Mouse (Mus musculus) adrenal gland, adult 18-20 months (tissue): ENCODE data around the gene Dnajb1. TPM values are rescaled to one million over a fixed set of nuclear protein-coding genes. Genes with fewer than 3 reads are reported as not detected.

ENCODE experiments used
- DNase-seq, 2 experiments: peaks; one replicate each; pipeline ENCODE4 v3.0.0; 2021 to 2022; ENCODE audit warnings: low spot score in 2 of 2
- total RNA-seq, 2 experiments: library from RNA; stranded (reverse); gene quantifications; 1 replicate in 1 of 2; 2 replicates in 1 of 2; pipeline ENCODE4 v1.2.3; 2021

Gene Dnajb1
- total RNA-seq, 2 experiments from 2014 or later, result 75.9 to 83.0 TPM

DNA sequence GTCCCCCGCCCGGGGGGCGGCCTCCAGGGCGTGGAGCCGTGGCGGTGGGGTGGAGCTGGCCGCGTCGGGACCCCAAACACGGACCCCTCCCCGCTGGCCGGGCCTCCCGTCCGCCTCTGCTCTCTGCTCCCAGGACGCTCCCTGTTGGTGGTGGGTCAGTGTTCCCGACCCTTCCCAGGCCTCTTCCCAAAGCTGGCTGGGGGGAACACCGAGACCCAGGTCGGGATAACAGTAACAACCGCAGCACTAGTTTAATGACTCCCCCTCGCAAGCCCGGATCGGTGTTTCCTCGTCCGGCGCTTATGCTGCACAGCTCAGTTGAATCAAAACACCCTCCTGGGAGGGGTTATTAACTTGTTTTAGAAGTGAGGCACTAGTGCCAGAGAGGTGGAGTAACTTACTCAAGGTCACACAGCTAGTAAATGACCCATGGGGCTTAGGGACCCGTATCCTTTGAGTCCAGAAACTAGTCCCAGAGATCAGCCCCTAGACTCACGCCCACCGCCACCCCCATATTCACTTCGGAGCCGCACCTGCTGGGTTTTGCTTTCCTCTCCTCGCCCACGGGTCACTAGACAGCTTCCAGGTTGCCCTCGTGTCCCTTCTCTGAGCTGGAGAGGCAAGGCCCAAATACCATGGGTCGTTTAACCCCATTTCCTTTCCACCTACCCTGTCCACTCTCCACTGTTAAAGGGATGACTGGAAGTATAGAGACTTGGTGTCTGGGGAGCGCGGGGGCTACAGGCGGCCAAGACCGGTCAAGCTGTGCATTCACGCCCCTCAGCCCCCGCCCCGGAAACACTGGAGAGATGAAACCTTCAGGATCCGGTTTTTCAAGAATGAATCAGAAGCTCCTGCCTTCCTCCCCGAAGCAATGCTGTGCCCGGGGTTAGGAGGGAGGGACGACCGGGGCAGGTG, 45.0 kb downstream of the Dnajb1 start:
- no peak for DNase-seq

- DNase-seq, result no peak
Observed at GRCm38 (mm10) chr8:83653662-83654017, 45.6 kb downstream of the Dnajb1 start.

- DNase-seq, result no peak
Observed at GRCm38 (mm10) chr8:83654725-83655124, 46.7 kb downstream of the Dnajb1 start.

DNA sequence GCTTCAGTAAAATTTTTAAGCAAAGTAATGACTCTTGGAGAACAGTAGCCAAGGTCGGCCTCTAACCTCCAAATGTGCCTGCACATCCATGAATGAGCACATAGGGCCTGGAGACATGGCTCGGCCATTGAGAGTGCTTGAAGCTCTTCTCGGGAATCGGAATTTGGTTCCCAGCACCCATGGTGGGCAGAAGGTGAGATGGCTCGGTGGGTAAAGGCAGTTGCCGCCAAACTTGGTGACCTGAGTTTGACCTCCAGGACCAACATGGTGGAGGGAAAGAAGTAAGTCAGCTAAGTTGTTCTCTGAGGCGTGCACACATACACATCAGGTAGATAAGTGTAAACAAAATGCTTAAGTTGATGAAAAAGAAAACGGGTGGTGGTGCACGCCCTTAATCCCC, 48.0 kb downstream of the Dnajb1 start:
- no peak for DNase-seq

DNA sequence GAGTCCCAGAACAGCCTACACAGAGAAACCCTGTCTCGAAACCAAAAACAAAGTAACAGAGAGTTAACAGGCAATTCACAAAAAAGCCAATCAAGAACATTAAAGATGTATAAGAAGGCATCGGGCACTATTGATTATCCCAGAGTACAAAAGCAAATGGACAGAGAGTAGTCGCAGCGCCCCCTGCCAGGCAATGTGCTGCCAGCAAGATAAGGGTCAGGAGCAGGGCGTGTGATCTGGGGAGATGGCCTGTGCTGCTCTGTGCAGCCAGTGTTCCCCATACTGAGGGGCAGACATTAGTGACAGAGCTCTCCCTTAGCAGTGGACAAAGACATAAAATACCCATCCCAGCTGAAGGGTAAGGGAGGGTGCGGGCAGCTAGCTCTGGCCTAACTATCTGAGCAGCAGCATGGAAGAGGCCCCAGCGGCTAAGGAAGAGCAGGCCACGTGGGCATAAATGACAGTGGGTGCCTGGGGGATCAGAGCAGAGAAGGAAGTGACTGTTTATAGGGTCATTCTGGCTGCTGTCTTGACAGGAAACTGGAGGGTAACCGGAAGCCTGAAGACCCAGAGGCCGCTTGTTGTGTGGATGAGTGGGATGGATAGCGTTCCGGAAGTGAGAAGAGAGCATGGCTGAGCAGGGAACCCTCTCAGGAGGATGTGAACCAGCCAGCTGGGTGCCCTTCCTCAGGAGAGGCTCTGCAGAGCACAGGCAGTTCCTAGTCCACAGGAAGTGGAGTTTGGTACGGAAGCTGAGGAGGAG, 48.7 kb downstream of the Dnajb1 start:
- no peak for DNase-seq

- no peak for DNase-seq
Observed at GRCm38 (mm10) chr8:83660545-83660944, 52.6 kb downstream of the Dnajb1 start.

DNA sequence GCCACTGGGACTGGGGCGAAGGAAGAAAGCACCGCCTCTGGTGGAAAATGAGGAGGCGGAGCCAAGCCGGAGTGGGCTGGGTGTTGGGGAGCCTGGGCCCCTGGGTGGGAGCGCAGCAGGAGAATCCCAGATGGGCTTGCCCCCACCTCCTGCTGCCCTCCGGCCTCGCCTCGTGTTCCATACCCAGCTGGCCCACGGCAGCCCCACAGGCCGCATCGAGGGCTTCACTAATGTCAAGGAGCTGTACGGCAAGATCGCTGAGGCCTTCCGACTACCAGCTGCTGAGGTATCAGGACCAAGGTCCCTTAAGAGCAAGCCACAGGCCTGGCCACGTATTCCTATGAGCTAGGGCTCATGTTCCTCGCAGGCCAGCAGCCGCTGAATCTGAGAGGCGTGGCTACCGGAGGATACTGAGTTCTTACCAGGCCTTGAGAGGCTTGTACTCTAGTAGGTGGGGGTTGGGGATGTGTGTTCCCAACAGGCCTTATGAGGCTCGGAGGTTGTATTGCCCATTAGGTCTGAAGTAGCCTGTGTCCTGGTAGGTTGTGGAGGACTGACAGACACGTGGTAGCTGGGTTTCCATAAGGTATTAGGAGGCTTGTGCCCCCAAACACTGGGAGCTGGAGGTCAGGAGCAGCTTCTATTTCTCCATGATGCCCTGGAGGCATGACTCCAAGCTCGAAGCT, 53.1 kb downstream of the Dnajb1 start:
- no peak for DNase-seq

Other genes starting within 250 kb of the Dnajb1 start
- not detected for gene Clgn, start 218.3 kb upstream of the Dnajb1 start, total RNA-seq
- 10 to 100 TPM; 80.2 to 90.2 TPM for gene Scoc, start 149.8 kb upstream of the Dnajb1 start, total RNA-seq
- not detected for gene Olfr370, start 72.4 kb upstream of the Dnajb1 start, total RNA-seq
- 100 to 1,000 TPM; 220 to 282 TPM for gene Ndufb7, start 41.5 kb upstream of the Dnajb1 start, total RNA-seq
- gene Tecr, start 222 bp upstream of the Dnajb1 start, total RNA-seq, result 100 to 1,000 TPM; 498 to 523 TPM
- gene Gipc1, start 44.5 kb downstream of the Dnajb1 start, total RNA-seq, result 10 to 100 TPM; 26.2 to 29.8 TPM
- gene Ptger1, start 58.5 kb downstream of the Dnajb1 start, total RNA-seq, result under 1 TPM; 0.45 to 0.99 TPM
- 100 to 1,000 TPM; 124 to 126 TPM for gene Pkn1, start 91.0 kb downstream of the Dnajb1 start, total RNA-seq
- 10 to 100 TPM; 17.5 to 20.5 TPM for gene Ddx39, start 107.0 kb downstream of the Dnajb1 start, total RNA-seq
- 10 to 100 TPM; 23.4 to 35.3 TPM for gene Adgre5, start 133.1 kb downstream of the Dnajb1 start, total RNA-seq